Comparison of ENCODE assay signal across 7 mouse cellular contexts in genomic region chr12:101957942-101958544, GRCm38 (mm10). TPM values are rescaled to one million over a fixed set of nuclear protein-coding genes. Genes with fewer than 3 reads are reported as not detected.
DNase-seq lines count a peak whose midpoint lies in the region; ATAC-seq and TF ChIP-seq lines count a peak whose summit lies in the region.

Gene Atxn3, minus strand, starts transcription at chr12:101958246.

- WGBS in embryonic facial prominence, embryonic 12.5 days: under 1% methylated on average over 53 of the region's 54 CpGs
- under 1% methylated on average over 54 of the region's 54 CpGs for WGBS in heart, adult 2 months
- under 1% methylated on average over 49 of the region's 54 CpGs for WGBS in limb, embryonic 13.5 days
- WGBS in midbrain, embryonic 16.5 days: under 1% methylated on average over 45 of the region's 54 CpGs

- H3K27me3 ChIP-seq in embryonic facial prominence, embryonic 12.5 days: no peaks in the 10 kb centered on the region
- no peaks in the 10 kb centered on the region for H3K27me3 ChIP-seq in heart, adult 2 months (ENCODE audit: control insufficient read depth, insufficient read depth, low read length)
- H3K27me3 ChIP-seq in limb, embryonic 13.5 days: no peaks in the 10 kb centered on the region
- H3K27me3 ChIP-seq in midbrain, embryonic 16.5 days (ENCODE audit: control insufficient read depth, insufficient read depth, low read depth, low read length): no peaks in the 10 kb centered on the region

- H3K27ac ChIP-seq in embryonic facial prominence, embryonic 12.5 days: peak within 1 kb of the TSS; percentile 63; the same call in 1 of the 2 replicates
- H3K27ac ChIP-seq in heart, adult 2 months: peak within 1 kb of the TSS; percentile 88
- peak within 1 kb of the TSS; percentile 22; the same call in 1 of the 2 replicates for H3K27ac ChIP-seq in limb, embryonic 13.5 days
- H3K27ac ChIP-seq in midbrain, embryonic 16.5 days (ENCODE audit: low read length): peak within 1 kb of the TSS; percentile 75

- intact Hi-C loops in heart, adult 2 months (cut with DNase I): loop anchor here (1.0 to 2.0 kb wide), 4 partner anchors 17 to 875 kb away; partner anchors contain the start of genes Cpsf2, Ppp4r3a and Trip11

- H3K4me1 ChIP-seq in embryonic facial prominence, embryonic 12.5 days: 0 out of 2 replicates have a peak, but pooled peaks cover 7% of the 10 kb centered on the region
- H3K4me1 ChIP-seq in heart, adult 2 months (ENCODE audit: control insufficient read depth, insufficient read depth, low read length): no peaks in the 10 kb centered on the region
- H3K4me1 ChIP-seq in limb, embryonic 13.5 days: peaks cover 12% of the 10 kb centered on the region
- peaks cover 13% of the 10 kb centered on the region for H3K4me1 ChIP-seq in midbrain, embryonic 16.5 days (ENCODE audit: control insufficient read depth, insufficient read depth, low read length)

- peak; percentile 99 for DNase-seq in adrenal gland, postnatal 25 days
- DNase-seq in heart, adult 2 months: peak; percentile 97 to 98
- DNase-seq in kidney, adult 8-10 months: peak; percentile 95 to 96
- peak; percentile 94 to 99 for DNase-seq in spleen, postnatal 10 days (ENCODE audit: low spot score in 2 of 2)

- peak within 1 kb of the TSS; percentile 51 for H3K4me2 ChIP-seq in embryonic facial prominence, embryonic 12.5 days (replicated peaks)
- peak within 1 kb of the TSS; percentile 66 for H3K4me2 ChIP-seq in limb, embryonic 13.5 days (replicated peaks)
- peak within 1 kb of the TSS; percentile 56 for H3K4me2 ChIP-seq in midbrain, embryonic 16.5 days (ENCODE audit: low read length)

- no peaks in the 10 kb centered on the region for H3K36me3 ChIP-seq in embryonic facial prominence, embryonic 12.5 days
- no peaks in the 10 kb centered on the region for H3K36me3 ChIP-seq in heart, adult 2 months (ENCODE audit: control insufficient read depth, insufficient read depth, low read length)
- H3K36me3 ChIP-seq in limb, embryonic 13.5 days: no peaks in the 10 kb centered on the region
- no peaks in the 10 kb centered on the region for H3K36me3 ChIP-seq in midbrain, embryonic 16.5 days (ENCODE audit: control insufficient read depth, insufficient read depth, low read length)

- TF ChIP-seq POLR2A in heart, adult 2 months (IDR thresholded peaks at IDR 0.05; ENCODE audit: insufficient read depth, low read depth, low read length): peak; percentile 61

- H3K9me3 ChIP-seq in embryonic facial prominence, embryonic 12.5 days: no peaks in the 10 kb centered on the region
- no peaks in the 10 kb centered on the region for H3K9me3 ChIP-seq in limb, embryonic 13.5 days
- no peaks in the 10 kb centered on the region for H3K9me3 ChIP-seq in midbrain, embryonic 16.5 days (replicated peaks; ENCODE audit: control insufficient read depth, low read length, poor library complexity, severe bottlenecking)

- peak; percentile 82; the same call in 1 of the 2 replicates for TF ChIP-seq EP300 in heart, adult 2 months (IDR thresholded peaks at IDR 0.05; ENCODE audit: insufficient read depth, low read depth, low read length)

- H3K9ac ChIP-seq in embryonic facial prominence, embryonic 12.5 days: peak within 1 kb of the TSS; percentile 71
- peak within 1 kb of the TSS; percentile 90 for H3K9ac ChIP-seq in heart, adult 2 months (ENCODE audit: low read depth, low read length)
- H3K9ac ChIP-seq in limb, embryonic 13.5 days: peak within 1 kb of the TSS; percentile 85
- peak within 1 kb of the TSS; percentile 85 for H3K9ac ChIP-seq in midbrain, embryonic 16.5 days (ENCODE audit: low read depth, low read length)

- ATAC-seq in embryonic facial prominence, embryonic 12.5 days (ENCODE audit: insufficient number of reproducible peaks, insufficient read depth, low FRiP score, low TSS enrichment): peak; percentile 96
- ATAC-seq in limb, embryonic 13.5 days (ENCODE audit: low FRiP score, low read depth): peak; percentile 99
- peak; percentile 97 for ATAC-seq in midbrain, embryonic 16.5 days

- peak; percentile 80 for TF ChIP-seq CTCF in heart, adult 2 months (IDR thresholded peaks at IDR 0.05)

- H3K4me3 ChIP-seq in embryonic facial prominence, embryonic 12.5 days: peak within 1 kb of the TSS; percentile 71
- H3K4me3 ChIP-seq in heart, adult 2 months: peak within 1 kb of the TSS; percentile 99
- peak within 1 kb of the TSS; percentile 80 for H3K4me3 ChIP-seq in limb, embryonic 13.5 days
- peak within 1 kb of the TSS; percentile 65 for H3K4me3 ChIP-seq in midbrain, embryonic 16.5 days (ENCODE audit: low read depth, low read length)

- H3K79me2 ChIP-seq in heart, adult 2 months (replicated peaks; ENCODE audit: control insufficient read depth, insufficient read depth, low read length): peaks cover 7% of the 10 kb centered on the region

RNA-seq across cellular contexts. Expression of gene Atxn3, which starts in this region (rescaled TPM):
- 18.5 and 30.1 TPM in 2 replicates for total RNA-seq in adrenal gland, postnatal 25 days (2021)
- polyA plus RNA-seq in embryonic facial prominence, embryonic 12.5 days (2016; fragmentation: Nextera tagmentation; extraction: Ambion mirVana): 9.9 and 11.2 TPM in 2 replicates
- 10 to 100 TPM in 1 of 2 experiments, 1 to 10 TPM in 1; 7.2 to 10.2 TPM for total RNA-seq in heart, adult 2 months (2021)
- polyA plus RNA-seq in heart, adult 2 months (2012; rRNA removed): 2.6 and 5.9 TPM in 2 replicates
- 9.8 and 10.1 TPM in 2 replicates for polyA plus RNA-seq in limb, embryonic 13.5 days (2015; fragmentation: Nextera tagmentation; extraction: Ambion mirVana)
- 13.5 and 13.6 TPM in 2 replicates for polyA plus RNA-seq in midbrain, embryonic 16.5 days (2015; fragmentation: Nextera tagmentation; extraction: Ambion mirVana)

Comparison
In these comparisons a context has a peak if more than half of its experiments do, and no peak if none do; other contexts are left out.
1. Peak in every context shown above with its lines: DNase-seq, ATAC-seq, H3K4me3 ChIP-seq and H3K27ac ChIP-seq.
2. H3K27ac ChIP-seq: peak in every context shown above with its lines; median percentile 88 in heart, adult 2 months; 75 in midbrain, embryonic 16.5 days; 63 in embryonic facial prominence, embryonic 12.5 days; 22 in limb, embryonic 13.5 days.